Mouse (Mus musculus): Measurements from ENCODE around the gene Per3.
A peak's percentile ranks its signal among the peaks of the same experiment; 100 is the strongest.
"Not testable (repeated sequence)": the region's sequence is repeated elsewhere in the genome, so short reads cannot be mapped to it uniquely, and the experiment has no call there.

Per3 gene

GRCm38 (mm10) chr4:151024152-151024551, 20.3 kb downstream of the Per3 start:
- DNase-seq = no peak

- DNase-seq = not testable (repeated sequence)
Measured at GRCm38 (mm10) chr4:151017356-151017755, 27.1 kb downstream of the Per3 start.

- no peak for DNase-seq
Measured at GRCm38 (mm10) chr4:151015946-151016345, 28.5 kb downstream of the Per3 start.

GRCm38 (mm10) chr4:151010316-151010715, 34.1 kb downstream of the Per3 start:
- DNase-seq = no peak

GRCm38 (mm10) chr4:151006945-151007344, 37.5 kb downstream of the Per3 start:
- peak; percentile 51 for DNase-seq

- no peak for DNase-seq
Measured at GRCm38 (mm10) chr4:151005656-151006318, 38.7 kb downstream of the Per3 start.

- no peak for DNase-seq
Measured at GRCm38 (mm10) chr4:151001397-151001796, 43.1 kb downstream of the Per3 start.

- DNase-seq = no peak
Measured at GRCm38 (mm10) chr4:150998626-150999025, 45.8 kb downstream of the Per3 start.

- no peak for DNase-seq
Measured at GRCm38 (mm10) chr4:150996797-150997196, 47.7 kb downstream of the Per3 start, which contains the start of gene Uts2. TSS of gene Uts2 (plus strand) at chr4:150997097.

- peak; percentile 49 for DNase-seq
Measured at GRCm38 (mm10) chr4:150990148-150990547, 54.3 kb downstream of the Per3 start.

GRCm38 (mm10) chr4:150980153-150980552, 64.3 kb downstream of the Per3 start:
- DNase-seq = no peak

GRCm38 (mm10) chr4:150979455-150979854, 65.0 kb downstream of the Per3 start:
- no peak for DNase-seq

GRCm38 (mm10) chr4:150978156-150978910, 66.1 kb downstream of the Per3 start:
- peak; percentile 64 for DNase-seq

- peak; percentile 50 for DNase-seq
Measured at GRCm38 (mm10) chr4:150975145-150975544, 69.3 kb downstream of the Per3 start.

GRCm38 (mm10) chr4:150973264-150973663, 71.2 kb downstream of the Per3 start:
- no peak for DNase-seq

GRCm38 (mm10) chr4:150968956-150969355, 75.5 kb downstream of the Per3 start:
- no peak for DNase-seq

- DNase-seq = peak; percentile 82
Measured at GRCm38 (mm10) chr4:150966556-150966955, 77.9 kb downstream of the Per3 start.

- no peak for DNase-seq
Measured at GRCm38 (mm10) chr4:150965555-150965951, 78.9 kb downstream of the Per3 start.

- peak; percentile 93 for DNase-seq
Measured at GRCm38 (mm10) chr4:150964635-150965554, 79.6 kb downstream of the Per3 start.

GRCm38 (mm10) chr4:150963711-150964110, 80.8 kb downstream of the Per3 start:
- no peak for DNase-seq

- DNase-seq = peak; percentile 84
Measured at GRCm38 (mm10) chr4:150962231-150962630, 82.2 kb downstream of the Per3 start.

GRCm38 (mm10) chr4:150958536-150958935, 85.9 kb downstream of the Per3 start:
- DNase-seq = peak; percentile 27

GRCm38 (mm10) chr4:150957106-150957458, 87.4 kb downstream of the Per3 start:
- DNase-seq = no peak
